Mouse (Mus musculus) ES-Bruce4 (cell line): ENCODE results near the gene Celf2. TPM values are rescaled to one million over a fixed set of nuclear protein-coding genes. Genes with fewer than 3 reads are reported as not detected.

Experiments used
- H3K27ac ChIP-seq: 2 replicates; pipeline ENCODE4 v1.5.1; 2012; ENCODE audit warnings: low read length, inconsistent platforms; ENCODE audit not compliant: insufficient read depth
- H3K27me3 ChIP-seq: 2 replicates; pipeline ENCODE4 v1.6.1; 2012; ENCODE audit warnings: mild to moderate bottlenecking, low read length, inconsistent platforms; ENCODE audit not compliant: control insufficient read depth, poor library complexity, insufficient read depth, severe bottlenecking
- H3K36me3 ChIP-seq: 2 replicates; pipeline ENCODE4 v1.6.1; 2012; ENCODE audit warnings: inconsistent platforms, mild to moderate bottlenecking, low read length, moderate library complexity; ENCODE audit not compliant: control insufficient read depth, poor library complexity, insufficient read depth, severe bottlenecking
- H3K4me1 ChIP-seq: one replicate; pipeline ENCODE4 v1.8.1; 2011; ENCODE audit warnings: low read length; ENCODE audit not compliant: control insufficient read depth, insufficient read depth
- H3K4me3 ChIP-seq: 2 replicates; pipeline ENCODE4 v1.5.1; 2011; ENCODE audit warnings: low read depth, mild to moderate bottlenecking, low read length
- H3K9ac ChIP-seq: 2 replicates; pipeline ENCODE4 v1.6.1; 2012; ENCODE audit warnings: low read depth, mild to moderate bottlenecking, inconsistent platforms; ENCODE audit not compliant: poor library complexity, severe bottlenecking
- H3K9me3 ChIP-seq: replicated peaks from 2 replicates; pipeline ENCODE4 v1.6.1; 2012; ENCODE audit warnings: mild to moderate bottlenecking, low read length, inconsistent platforms; ENCODE audit not compliant: control insufficient read depth, poor library complexity, insufficient read depth, severe bottlenecking
- CTCF ChIP-seq: IDR thresholded peaks from one replicate; pipeline ENCODE4 v1.8.1; 2011; ENCODE audit warnings: low read depth, low read length
- EP300 ChIP-seq: IDR thresholded peaks from 2 replicates; pipeline ENCODE4 v1.6.1; 2011; ENCODE audit warnings: low read depth, low read length; ENCODE audit not compliant: insufficient read depth
- POLR2A ChIP-seq: IDR thresholded peaks from one replicate; pipeline ENCODE4 v1.8.1; 2011; ENCODE audit warnings: low read length; ENCODE audit not compliant: insufficient read depth
- polyA plus RNA-seq: library from polyadenylated mRNA; stranded (reverse); fragments of >200 nt; gene quantifications from 2 replicates; pipeline ENCODE4 v1.2.4, GENCODE M21; 2011; ENCODE audit warnings: low read depth; ENCODE audit not compliant: missing spikeins, insufficient read depth, insufficient read length

The Celf2 gene
- polyA plus RNA-seq, 1 experiment: 10.6 TPM

DNA sequence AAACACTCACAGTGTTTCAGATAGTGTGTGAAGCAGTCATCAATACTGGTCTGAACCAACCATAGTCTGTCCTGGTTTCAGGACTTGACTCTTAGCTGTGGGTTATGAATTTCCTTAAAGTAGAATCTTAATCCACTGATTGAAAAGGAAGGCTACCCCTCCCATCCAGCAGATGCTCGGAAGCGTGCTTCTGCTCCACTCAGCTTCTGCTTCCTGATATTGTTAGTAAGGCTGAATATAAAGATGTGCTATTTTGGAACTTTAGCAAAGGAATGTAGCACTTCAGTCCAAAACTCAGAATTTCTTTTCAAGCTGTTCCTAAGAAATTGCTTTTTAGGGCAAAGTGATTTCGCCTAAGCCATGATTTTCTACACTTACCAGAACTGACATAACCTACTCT lies 108.8 kb downstream of the Celf2 start:
- no peaks in the 10 kb centered on the region for H3K27me3 ChIP-seq
- no peaks in the 10 kb centered on the region for H3K9me3 ChIP-seq
- TF ChIP-seq EP300: no peak
- no peaks in the 10 kb centered on the region for H3K4me1 ChIP-seq
- no peaks in the 10 kb centered on the region for H3K36me3 ChIP-seq
- H3K27ac ChIP-seq: no peak overlapping the region
- H3K9ac ChIP-seq: no peak overlapping the region
- no peak overlapping the region for H3K4me3 ChIP-seq

- Histone ChIP-seq H3K4me1 (no peaks in the 10 kb centered on the region), H3K4me3 (no peak overlapping the region), H3K27ac (no peak overlapping the region), H3K9ac (no peak overlapping the region), H3K27me3 (peaks cover 2% of the 10 kb centered on the region; the same call in 1 of the 2 replicates), H3K9me3 (no peaks in the 10 kb centered on the region), H3K36me3 (no peaks in the 10 kb centered on the region)
- TF ChIP-seq EP300: no peak
- no peak for TF ChIP-seq CTCF
- no peak for TF ChIP-seq POLR2A
These were observed 113.4 kb downstream of the Celf2 start for GRCm38 (mm10) chr2:7395935-7396334.

GRCm38 (mm10) chr2:7395473-7395872 lies 113.9 kb downstream of the Celf2 start:
- H3K9me3 ChIP-seq: no peaks in the 10 kb centered on the region
- H3K4me3 ChIP-seq: no peak overlapping the region
- no peak overlapping the region for H3K27ac ChIP-seq
- no peaks in the 10 kb centered on the region for H3K36me3 ChIP-seq
- H3K27me3 ChIP-seq: peaks cover 2% of the 10 kb centered on the region; the same call in 1 of the 2 replicates
- TF ChIP-seq CTCF (no peak), POLR2A (no peak), EP300 (no peak)
- no peak overlapping the region for H3K9ac ChIP-seq
- H3K4me1 ChIP-seq: no peaks in the 10 kb centered on the region

- H3K36me3 ChIP-seq: no peaks in the 10 kb centered on the region
- H3K9me3 ChIP-seq: no peaks in the 10 kb centered on the region
- H3K4me1 ChIP-seq: no peaks in the 10 kb centered on the region
- H3K4me3 ChIP-seq: no peak overlapping the region
- TF ChIP-seq EP300 (no peak), POLR2A (no peak), CTCF (no peak)
- no peak overlapping the region for H3K9ac ChIP-seq
- H3K27ac ChIP-seq: no peak overlapping the region
- peaks cover 2% of the 10 kb centered on the region; the same call in 1 of the 2 replicates for H3K27me3 ChIP-seq
These were observed 116.9 kb downstream of the Celf2 start for GRCm38 (mm10) chr2:7392500-7392899.

GRCm38 (mm10) chr2:7389264-7389663 lies 120.1 kb downstream of the Celf2 start:
- TF ChIP-seq EP300: no peak
- TF ChIP-seq POLR2A: no peak
- no peak for TF ChIP-seq CTCF
- H3K4me3 ChIP-seq: no peak overlapping the region
- no peak overlapping the region for H3K9ac ChIP-seq
- H3K9me3 ChIP-seq: no peaks in the 10 kb centered on the region
- H3K4me1 ChIP-seq: no peaks in the 10 kb centered on the region
- H3K27me3 ChIP-seq: peaks cover 2% of the 10 kb centered on the region; the same call in 1 of the 2 replicates
- H3K36me3 ChIP-seq: no peaks in the 10 kb centered on the region
- H3K27ac ChIP-seq: no peak overlapping the region

GRCm38 (mm10) chr2:7378736-7379135 lies 130.6 kb downstream of the Celf2 start:
- TF ChIP-seq CTCF: no peak
- no peak for TF ChIP-seq EP300
- TF ChIP-seq POLR2A: no peak
- no peaks in the 10 kb centered on the region for H3K27me3 ChIP-seq

More at GRCm38 (mm10) chr2:7378736-7379135, 130.6 kb downstream of the Celf2 start:
- Histone ChIP-seq H3K9ac (no peak overlapping the region), H3K27ac (no peak overlapping the region), H3K4me3 (no peak overlapping the region), H3K36me3 (no peaks in the 10 kb centered on the region), H3K4me1 (no peaks in the 10 kb centered on the region), H3K9me3 (no peaks in the 10 kb centered on the region)
